Mouse (Mus musculus) forebrain, embryonic 12.5 days (tissue): ENCODE results near the gene Ppil6. TPM values are rescaled to one million over a fixed set of nuclear protein-coding genes. Genes with fewer than 3 reads are reported as not detected.
A peak's percentile ranks its signal among the peaks of the same experiment; 100 is the strongest.

ENCODE experiments used
- ATAC-seq: fragments of 200-750 bp; cut with Nextera tagmentation; 2 replicates; pipeline ENCODE4 v1.8.0; 2017; ENCODE audit warnings: moderate TSS enrichment; ENCODE audit not compliant: low FRiP score
- H3K27ac ChIP-seq: fragments of 300-500 bp; sonication (generic); 2 replicates; pipeline ENCODE4 v1.5.1; 2016; ENCODE audit warnings: mild to moderate bottlenecking
- H3K27me3 ChIP-seq: fragments of 300-500 bp; sonication (generic); 2 replicates; pipeline ENCODE4 v1.6.1; 2016; ENCODE audit warnings: mild to moderate bottlenecking
- H3K36me3 ChIP-seq: fragments of 300-500 bp; sonication (generic); replicated peaks from 2 replicates; pipeline ENCODE4 v1.6.1; 2016; ENCODE audit warnings: mild to moderate bottlenecking
- H3K4me1 ChIP-seq: fragments of 300-500 bp; sonication (generic); 2 replicates; pipeline ENCODE4 v1.6.1; 2016
- H3K4me2 ChIP-seq: fragments of 300-500 bp; sonication (generic); 2 replicates; pipeline ENCODE4 v1.6.1; 2016; ENCODE audit warnings: mild to moderate bottlenecking, moderate library complexity
- H3K4me3 ChIP-seq: fragments of 300-500 bp; sonication (generic); replicated peaks from 2 replicates; pipeline ENCODE4 v1.5.1; 2016; ENCODE audit warnings: mild to moderate bottlenecking
- H3K9ac ChIP-seq: fragments of 300-500 bp; sonication (generic); 2 replicates; pipeline ENCODE4 v1.6.1; 2016; ENCODE audit warnings: mild to moderate bottlenecking
- H3K9me3 ChIP-seq: fragments of 300-500 bp; sonication (generic); 2 replicates; pipeline ENCODE4 v1.6.1; 2016
- WGBS: fragments of 180-500 bp; shearing (Covaris S2); methylation state at CpG from one replicate; pipeline ENCODE4 v1.1.7; 2016; 5-methylcytosine and 5-hydroxymethylcytosine counted together
- polyA plus RNA-seq: library from polyadenylated mRNA; unstranded; fragments of >200 nt; fragmentation: Nextera tagmentation; extraction: Ambion mirVana; gene quantifications from 2 replicates; pipeline ENCODE4 v1.2.1, GENCODE M21; 2016

Ppil6 gene
- polyA plus RNA-seq, 1 experiment from 2014 or later, result 1.7 TPM

GRCm38 (mm10) chr10:41518508-41518980, 28.3 kb downstream of the Ppil6 start:
- peak; percentile 67 for ATAC-seq
- H3K27me3 ChIP-seq, result no peaks in the 10 kb centered on the region
- 0 out of 2 replicates have a peak, but pooled peaks cover 4% of the 10 kb centered on the region for H3K36me3 ChIP-seq
- H3K9me3 ChIP-seq, result no peaks in the 10 kb centered on the region
- H3K27ac ChIP-seq, result peak overlapping the region; percentile 97
- H3K4me3 ChIP-seq, result peak overlapping the region; percentile 95
- peak overlapping the region; percentile 63 for H3K4me2 ChIP-seq
- 0% methylated on average over 23 of the region's 23 CpGs for WGBS
- peak overlapping the region; percentile 89 for H3K9ac ChIP-seq
- H3K4me1 ChIP-seq, result peaks cover 26% of the 10 kb centered on the region

- Histone ChIP-seq H3K4me2 (peak within 1 kb of the TSS; percentile 63), H3K4me3 (peak within 1 kb of the TSS; percentile 95), H3K9ac (peak within 1 kb of the TSS; percentile 89), H3K4me1 (peaks cover 26% of the 10 kb centered on the region), H3K36me3 (peaks cover 4% of the 10 kb centered on the region; the same call in 1 of the 2 replicates), H3K27me3 (no peaks in the 10 kb centered on the region), H3K9me3 (no peaks in the 10 kb centered on the region), H3K27ac (peak within 1 kb of the TSS; percentile 97)
- ATAC-seq, result peak; percentile 95
- under 1% methylated on average over 67 of the region's 69 CpGs for WGBS
Observed at GRCm38 (mm10) chr10:41518981-41519618, 28.9 kb downstream of the Ppil6 start, which contains the start of gene Cd164. Cd164 (plus strand) TSS chr10:41519414.

GRCm38 (mm10) chr10:41519640-41520409, 29.6 kb downstream of the Ppil6 start:
- peak overlapping the region; percentile 63 for H3K4me2 ChIP-seq
- WGBS, result under 1% methylated on average over 63 of the region's 65 CpGs
- H3K27me3 ChIP-seq, result no peaks in the 10 kb centered on the region
- peak overlapping the region; percentile 89 for H3K9ac ChIP-seq
- peak overlapping the region; percentile 97 for H3K27ac ChIP-seq
- H3K36me3 ChIP-seq, result peaks cover 9% of the 10 kb centered on the region
- H3K4me1 ChIP-seq, result peaks cover 26% of the 10 kb centered on the region
- ATAC-seq, result peak; percentile 12; the same call in 1 of the 2 replicates
- H3K4me3 ChIP-seq, result peak overlapping the region; percentile 95
- H3K9me3 ChIP-seq, result no peaks in the 10 kb centered on the region

- H3K27me3 ChIP-seq, result no peaks in the 10 kb centered on the region
- H3K4me1 ChIP-seq, result peaks cover 26% of the 10 kb centered on the region
- peak overlapping the region; percentile 89; the same call in 1 of the 2 replicates for H3K9ac ChIP-seq
- peak overlapping the region; percentile 95 for H3K4me3 ChIP-seq
- peak overlapping the region; percentile 63 for H3K4me2 ChIP-seq
- no peak for ATAC-seq
- peaks cover 13% of the 10 kb centered on the region for H3K36me3 ChIP-seq
- 5% methylated on average over 5 of the region's 5 CpGs for whole genome bisulfite sequencing
- H3K9me3 ChIP-seq, result no peaks in the 10 kb centered on the region
- H3K27ac ChIP-seq, result peak overlapping the region; percentile 97; the same call in 1 of the 2 replicates
Observed at GRCm38 (mm10) chr10:41520410-41520673, 30.1 kb downstream of the Ppil6 start.

- Histone ChIP-seq H3K9me3 (no peaks in the 10 kb centered on the region), H3K9ac (no peak overlapping the region), H3K27ac (no peak overlapping the region), H3K4me1 (peaks cover 23% of the 10 kb centered on the region), H3K36me3 (peaks cover 23% of the 10 kb centered on the region), H3K4me2 (no peak overlapping the region), H3K4me3 (no peak overlapping the region), H3K27me3 (no peaks in the 10 kb centered on the region)
- WGBS, result 87% methylated on average over 3 of the region's 3 CpGs
- ATAC-seq, result no peak
Observed at GRCm38 (mm10) chr10:41523386-41523785, 33.1 kb downstream of the Ppil6 start.

- Histone ChIP-seq H3K27ac (no peak overlapping the region), H3K27me3 (no peaks in the 10 kb centered on the region), H3K4me2 (no peak overlapping the region), H3K4me1 (peaks cover 21% of the 10 kb centered on the region), H3K9ac (no peak overlapping the region), H3K9me3 (no peaks in the 10 kb centered on the region), H3K4me3 (no peak overlapping the region), H3K36me3 (peaks cover 41% of the 10 kb centered on the region)
- ATAC-seq, result no peak
- 79% methylated on average over 1 of the region's 1 CpGs for WGBS
Observed at GRCm38 (mm10) chr10:41525696-41526095, 35.5 kb downstream of the Ppil6 start.

- Histone ChIP-seq H3K9me3 (no peaks in the 10 kb centered on the region), H3K27me3 (no peaks in the 10 kb centered on the region), H3K4me3 (no peak overlapping the region), H3K9ac (no peak overlapping the region), H3K4me2 (no peak overlapping the region), H3K27ac (no peak overlapping the region), H3K36me3 (peaks cover 63% of the 10 kb centered on the region), H3K4me1 (no peaks in the 10 kb centered on the region; the same call in 1 of the 2 replicates)
- ATAC-seq, result no peak
- WGBS, result 92% methylated on average over 5 of the region's 5 CpGs
Observed at GRCm38 (mm10) chr10:41529972-41530371, 39.7 kb downstream of the Ppil6 start.

- H3K9ac ChIP-seq, result no peak overlapping the region
- no peak for ATAC-seq
- no peaks in the 10 kb centered on the region for H3K27me3 ChIP-seq
- WGBS, result 87% methylated on average over 2 of the region's 2 CpGs
- no peak overlapping the region for H3K4me3 ChIP-seq
- peaks cover 64% of the 10 kb centered on the region for H3K36me3 ChIP-seq
- no peak overlapping the region for H3K4me2 ChIP-seq
- no peaks in the 10 kb centered on the region for H3K4me1 ChIP-seq
- H3K9me3 ChIP-seq, result no peaks in the 10 kb centered on the region
- H3K27ac ChIP-seq, result no peak overlapping the region
Observed at GRCm38 (mm10) chr10:41535991-41536390, 45.8 kb downstream of the Ppil6 start.

- no peak overlapping the region for H3K4me2 ChIP-seq
- H3K4me3 ChIP-seq, result no peak overlapping the region
- H3K27me3 ChIP-seq, result no peaks in the 10 kb centered on the region
- no peak overlapping the region for H3K27ac ChIP-seq
- peaks cover 60% of the 10 kb centered on the region for H3K36me3 ChIP-seq
- no peaks in the 10 kb centered on the region for H3K9me3 ChIP-seq
- no peak for ATAC-seq
- 92% methylated on average over 1 of the region's 1 CpGs for WGBS
- no peak overlapping the region for H3K9ac ChIP-seq
- no peaks in the 10 kb centered on the region for H3K4me1 ChIP-seq
Observed at GRCm38 (mm10) chr10:41536714-41537113, 46.5 kb downstream of the Ppil6 start.

- Histone ChIP-seq H3K36me3 (peaks cover 59% of the 10 kb centered on the region), H3K4me2 (no peak overlapping the region), H3K27ac (no peak overlapping the region), H3K4me1 (no peaks in the 10 kb centered on the region), H3K9me3 (no peaks in the 10 kb centered on the region), H3K27me3 (no peaks in the 10 kb centered on the region), H3K9ac (no peak overlapping the region), H3K4me3 (no peak overlapping the region)
- ATAC-seq, result no peak
- 46% methylated on average over 4 of the region's 4 CpGs for WGBS
Observed at GRCm38 (mm10) chr10:41537226-41537982, 47.2 kb downstream of the Ppil6 start.

- H3K4me3 ChIP-seq, result no peak overlapping the region
- H3K9ac ChIP-seq, result no peak overlapping the region
- WGBS, result 93% methylated on average over 3 of the region's 3 CpGs
- H3K4me2 ChIP-seq, result no peak overlapping the region
- peaks cover 53% of the 10 kb centered on the region for H3K36me3 ChIP-seq
- no peaks in the 10 kb centered on the region for H3K27me3 ChIP-seq
- H3K9me3 ChIP-seq, result no peaks in the 10 kb centered on the region
- no peaks in the 10 kb centered on the region for H3K4me1 ChIP-seq
- ATAC-seq, result no peak
- H3K27ac ChIP-seq, result no peak overlapping the region
Observed at GRCm38 (mm10) chr10:41537983-41538330, 47.7 kb downstream of the Ppil6 start.

- 92% methylated on average over 4 of the region's 4 CpGs for WGBS
- H3K27me3 ChIP-seq, result no peaks in the 10 kb centered on the region
- no peak overlapping the region for H3K4me2 ChIP-seq
- no peak overlapping the region for H3K27ac ChIP-seq
- H3K9ac ChIP-seq, result no peak overlapping the region
- no peak overlapping the region for H3K4me3 ChIP-seq
- no peak for ATAC-seq
- no peaks in the 10 kb centered on the region for H3K9me3 ChIP-seq
- H3K36me3 ChIP-seq, result peaks cover 43% of the 10 kb centered on the region
- H3K4me1 ChIP-seq, result peaks cover 2% of the 10 kb centered on the region; the same call in 1 of the 2 replicates
Observed at GRCm38 (mm10) chr10:41538986-41539385, 48.7 kb downstream of the Ppil6 start.
